Mouse (Mus musculus) ES-E14 (cell line): ENCODE results near the gene Lipc. TPM values are rescaled to one million over a fixed set of nuclear protein-coding genes. Genes with fewer than 3 reads are reported as not detected.

Experiments used
- DNase-seq: peaks from one replicate; pipeline ENCODE4 v3.0.0-alpha.2; 2013; ENCODE audit warnings: low read depth, low spot score
- H3K27ac ChIP-seq: 2 replicates; pipeline ENCODE4 v1.5.1; 2012; ENCODE audit warnings: low read depth, mild to moderate bottlenecking, low read length, moderate library complexity, mixed read lengths; ENCODE audit not compliant: poor library complexity, insufficient read depth, severe bottlenecking
- H3K36me3 ChIP-seq: 2 replicates; pipeline ENCODE4 v1.6.1; 2012; ENCODE audit warnings: mild to moderate bottlenecking, low read length, moderate library complexity, mixed read lengths; ENCODE audit not compliant: control insufficient read depth, poor library complexity, insufficient read depth, severe bottlenecking
- H3K4me1 ChIP-seq, 2 experiments: fragments of 150-350 bp in 1 of 2; sonication (generic) in 1 of 2; 2 replicates each; pipeline ENCODE4 v1.6.1; 2012; ENCODE audit warnings: low read length in 2 of 2, mild to moderate bottlenecking in 1 of 2, mixed read lengths in 1 of 2; ENCODE audit not compliant: control insufficient read depth in 2 of 2, insufficient read depth in 2 of 2, poor library complexity in 1 of 2
- H3K4me3 ChIP-seq, 2 experiments: fragments of 150-350 bp in 1 of 2; sonication (generic) in 1 of 2; 2 replicates each; pipeline ENCODE4 v1.5.1; 2012; ENCODE audit warnings: low read length in 2 of 2, low read depth in 1 of 2, mild to moderate bottlenecking in 1 of 2, mixed read lengths in 1 of 2; ENCODE audit not compliant: insufficient read depth in 1 of 2, poor library complexity in 1 of 2, severe bottlenecking in 1 of 2
- H3K9ac ChIP-seq: 2 replicates; pipeline ENCODE4 v1.6.1; 2012; ENCODE audit warnings: low read depth, mild to moderate bottlenecking, low read length, mixed read lengths; ENCODE audit not compliant: poor library complexity, insufficient read depth, severe bottlenecking
- H3K9me3 ChIP-seq: fragments of 150-350 bp; sonication (generic); 2 replicates; pipeline ENCODE4 v1.6.1; 2012; ENCODE audit warnings: low read depth, mild to moderate bottlenecking, low read length; ENCODE audit not compliant: control insufficient read depth, insufficient read depth
- CHD2 ChIP-seq: IDR thresholded peaks from 2 replicates; pipeline ENCODE4 v1.6.1; 2014; ENCODE audit warnings: mild to moderate bottlenecking, low read depth, low read length, inconsistent platforms
- HCFC1 ChIP-seq: IDR thresholded peaks from 2 replicates; pipeline ENCODE4 v1.6.1; 2012; ENCODE audit warnings: low read length, inconsistent platforms, borderline replicate concordance; ENCODE audit not compliant: insufficient read depth
- MAFK ChIP-seq: IDR thresholded peaks from 2 replicates; pipeline ENCODE4 v1.6.1; 2014; ENCODE audit warnings: mild to moderate bottlenecking, low read depth, low read length, inconsistent platforms; ENCODE audit not compliant: insufficient read depth
- ZC3H11A ChIP-seq: IDR thresholded peaks from 2 replicates; pipeline ENCODE4 v1.6.1; 2012; ENCODE audit warnings: low read depth, mild to moderate bottlenecking, inconsistent platforms, low read length, borderline replicate concordance
- ZNF384 ChIP-seq: IDR thresholded peaks from 2 replicates; pipeline ENCODE4 v1.6.1; 2012; ENCODE audit warnings: low read depth, low read length, inconsistent platforms
- in situ Hi-C, 2 experiments: fragments of 600-800 bp; cut with MboI; formaldehyde crosslinking; loops; one replicate each; pipeline ENCODE4 v1.15.1; 2025; ENCODE audit warnings: low sequenced_read_pairs in 2 of 2, inconsistent platforms in 1 of 2; ENCODE audit not compliant: unreplicated experiment in 2 of 2
- total RNA-seq: library from RNA; depleted of rRNA; stranded (reverse); fragments of 300-350 nt; gene quantifications from 2 replicates; pipeline ENCODE4 v1.2.3, GENCODE M21; 2012

Gene Lipc
- total RNA-seq, 1 experiment: 0.36 TPM

DNA sequence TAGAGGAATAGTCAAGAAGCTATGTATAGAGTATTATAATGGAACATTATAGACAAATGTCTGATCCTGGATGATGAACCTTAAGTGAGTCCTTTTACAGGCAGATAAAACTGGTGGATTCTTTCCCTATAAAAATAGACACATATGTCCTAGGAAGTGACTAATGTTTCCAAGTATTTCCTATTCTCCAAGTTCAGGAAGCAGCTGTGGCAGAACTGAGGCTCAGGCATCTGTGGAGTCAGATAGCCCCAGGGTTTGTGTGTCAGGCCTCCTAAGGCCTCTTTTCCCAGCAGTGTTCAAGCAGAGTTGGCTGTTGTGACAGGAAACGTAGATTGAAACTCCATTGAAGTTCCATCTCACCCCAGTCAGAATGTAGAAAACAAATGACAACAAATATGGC, 25.4 kb upstream of the Lipc start:
- H3K4me1 ChIP-seq: no peaks in the 10 kb centered on the region
- no peaks in the 10 kb centered on the region for H3K9me3 ChIP-seq
- TF ChIP-seq ZC3H11A (no peak), CHD2 (no peak), MAFK (no peak), HCFC1 (no peak), ZNF384 (no peak)
- no peak for DNase-seq
- H3K4me3 ChIP-seq: no peak overlapping the region
- no peaks in the 10 kb centered on the region for H3K36me3 ChIP-seq
- no peak overlapping the region for H3K27ac ChIP-seq
- in situ Hi-C loops: no loop called here
- no peak overlapping the region for H3K9ac ChIP-seq

DNA sequence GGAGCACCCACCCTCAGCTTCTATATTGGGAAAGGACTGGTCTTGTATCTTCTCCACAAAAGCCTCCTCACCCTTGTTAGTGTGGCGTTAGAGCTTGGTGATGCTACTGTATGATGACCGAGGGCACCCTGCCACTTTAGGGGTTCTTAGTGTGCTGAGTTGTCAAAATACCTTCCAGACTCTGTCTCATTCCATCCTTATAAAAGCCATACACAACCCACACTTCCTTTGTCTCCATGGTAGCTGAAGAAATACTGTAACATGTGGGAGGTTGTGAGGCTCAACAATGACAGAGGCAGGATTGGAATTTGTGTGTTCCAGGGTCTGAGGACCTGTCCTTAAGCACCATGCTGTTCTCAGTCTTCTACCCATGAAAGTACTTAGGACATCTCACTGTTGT, 23.9 kb upstream of the Lipc start:
- H3K36me3 ChIP-seq: no peaks in the 10 kb centered on the region
- DNase-seq: no peak
- no peaks in the 10 kb centered on the region for H3K4me1 ChIP-seq
- H3K27ac ChIP-seq: no peak overlapping the region
- H3K4me3 ChIP-seq: no peak overlapping the region
- no peaks in the 10 kb centered on the region for H3K9me3 ChIP-seq
- TF ChIP-seq HCFC1 (no peak), CHD2 (no peak), MAFK (no peak), ZNF384 (no peak), ZC3H11A (no peak)
- in situ Hi-C loops: no loop called here
- no peak overlapping the region for H3K9ac ChIP-seq

DNA sequence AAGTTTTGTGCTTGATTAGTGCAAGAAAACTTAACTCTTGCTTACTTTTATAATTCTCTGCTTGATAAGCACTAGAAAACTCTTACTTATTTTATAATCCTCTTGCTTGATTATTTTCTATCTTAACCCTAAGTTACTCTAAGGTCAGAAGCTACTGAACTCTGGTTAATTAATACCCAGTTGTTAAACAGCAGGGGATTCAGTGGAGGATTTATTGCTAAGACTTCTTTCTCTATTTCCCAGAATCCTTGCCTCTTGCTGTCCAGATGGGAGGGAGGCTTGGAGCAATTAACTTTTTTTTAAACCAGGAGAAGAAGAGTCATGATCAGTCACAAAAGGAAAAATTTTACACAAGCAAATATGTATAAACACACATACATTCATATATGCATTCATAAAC, 21.3 kb upstream of the Lipc start:
- H3K9me3 ChIP-seq: no peaks in the 10 kb centered on the region
- no peak overlapping the region for H3K27ac ChIP-seq
- in situ Hi-C loops: no loop called here
- H3K4me1 ChIP-seq: no peaks in the 10 kb centered on the region
- H3K4me3 ChIP-seq: no peak overlapping the region
- H3K9ac ChIP-seq: no peak overlapping the region
- TF ChIP-seq ZC3H11A (no peak), MAFK (no peak), ZNF384 (no peak), CHD2 (no peak), HCFC1 (no peak)
- H3K36me3 ChIP-seq: no peaks in the 10 kb centered on the region
- DNase-seq: no peak

DNA sequence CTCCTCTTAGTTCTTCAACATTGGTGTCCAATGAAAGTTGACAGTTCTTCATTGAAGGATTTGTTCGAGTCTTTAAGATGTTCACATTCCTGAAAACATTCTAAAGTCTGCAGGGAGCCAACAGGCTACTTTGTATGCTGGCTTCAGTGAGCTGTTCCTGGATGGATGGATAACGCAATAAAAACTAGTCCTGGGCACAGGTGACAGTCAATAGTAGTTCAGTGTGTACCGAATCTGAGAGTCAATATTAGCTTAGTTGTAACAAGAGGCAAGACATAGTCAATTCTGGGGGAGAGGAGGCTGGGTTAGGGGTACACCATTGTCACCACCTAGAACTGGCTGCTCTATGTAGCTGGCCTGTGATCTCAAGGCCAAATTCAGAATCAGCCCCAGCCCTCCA, 17.2 kb upstream of the Lipc start:
- DNase-seq: no peak
- Histone ChIP-seq H3K4me1 (no peaks in the 10 kb centered on the region), H3K27ac (no peak overlapping the region), H3K9me3 (no peaks in the 10 kb centered on the region), H3K36me3 (no peaks in the 10 kb centered on the region), H3K9ac (no peak overlapping the region), H3K4me3 (no peak overlapping the region)
- TF ChIP-seq MAFK (no peak), ZC3H11A (no peak), HCFC1 (no peak), ZNF384 (no peak), CHD2 (no peak)
- in situ Hi-C loops: no loop called here
